10 mouse cellular contexts compared by ENCODE assay signal in genomic region chr8:84822723-84823122, GRCm38 (mm10). TPM values are rescaled to one million over a fixed set of nuclear protein-coding genes. Genes with fewer than 3 reads are reported as not detected.
DNase-seq lines count a peak whose midpoint lies in the region; ATAC-seq lines count a peak whose summit lies in the region.
"Had no signal": no experiment of that assay in that cellular context is flagged by ENCODE, and none has a peak within 500 bp of the region (broad histone marks: within the 10 kb centered on the region; RNA-seq: fewer than 3 reads in every experiment).

Gene Dand5 (minus strand): TSS chr8:84822823.

- no peak for ATAC-seq in heart, embryonic 12.5 days (ENCODE audit: insufficient number of reproducible peaks, low FRiP score)
- ATAC-seq in embryonic facial prominence, embryonic 12.5 days (ENCODE audit: insufficient number of reproducible peaks, insufficient read depth, low FRiP score, low TSS enrichment): 0 out of 2 replicates have a peak, but pooled peaks have one; percentile 39
- ATAC-seq in hindbrain, embryonic 11.5 days (ENCODE audit: low FRiP score): no peak
- ATAC-seq in midbrain, embryonic 12.5 days (ENCODE audit: low FRiP score, low read depth): no peak
- no peak for ATAC-seq in CD4-positive, CD25-positive, alpha-beta regulatory T cell, adult 4 months

- intact Hi-C loops in heart, postnatal 25 days (cut with DNase I): no loop called here

- peaks cover 25% of the 10 kb centered on the region for H3K4me1 ChIP-seq in heart, embryonic 12.5 days (replicated peaks)
- H3K4me1 ChIP-seq in embryonic facial prominence, embryonic 12.5 days: 0 out of 2 replicates have a peak, but pooled peaks cover 3% of the 10 kb centered on the region
- peaks cover 2% of the 10 kb centered on the region; the same call in 1 of the 2 replicates for H3K4me1 ChIP-seq in hindbrain, embryonic 11.5 days (replicated peaks; ENCODE audit: control insufficient read depth, insufficient read depth, low read length)
- H3K4me1 ChIP-seq in midbrain, embryonic 12.5 days: 0 out of 2 replicates have a peak, but pooled peaks cover 3% of the 10 kb centered on the region

- H3K4me3 ChIP-seq in heart, embryonic 12.5 days: peak within 1 kb of the TSS; percentile 16; the same call in 1 of the 2 replicates
- no peak within 1 kb of the TSS for H3K4me3 ChIP-seq in embryonic facial prominence, embryonic 12.5 days
- no peak within 1 kb of the TSS for H3K4me3 ChIP-seq in hindbrain, embryonic 11.5 days (ENCODE audit: low read depth, low read length)
- H3K4me3 ChIP-seq in midbrain, embryonic 12.5 days: peak within 1 kb of the TSS; percentile 20; the same call in 1 of the 2 replicates

- H3K9ac ChIP-seq in heart, embryonic 12.5 days: 0 out of 2 replicates have a peak within 1 kb of the TSS, but pooled peaks have one; percentile 27
- H3K9ac ChIP-seq in embryonic facial prominence, embryonic 12.5 days: 0 out of 2 replicates have a peak within 1 kb of the TSS, but pooled peaks have one; percentile 31
- H3K9ac ChIP-seq in hindbrain, embryonic 11.5 days (ENCODE audit: low read depth, low read length): no peak within 1 kb of the TSS
- H3K9ac ChIP-seq in midbrain, embryonic 12.5 days (replicated peaks): peak within 1 kb of the TSS; percentile 5; the same call in 1 of the 2 replicates

- H3K36me3 ChIP-seq in heart, embryonic 12.5 days: no peaks in the 10 kb centered on the region
- no peaks in the 10 kb centered on the region for H3K36me3 ChIP-seq in embryonic facial prominence, embryonic 12.5 days
- H3K36me3 ChIP-seq in hindbrain, embryonic 11.5 days (ENCODE audit: control insufficient read depth, insufficient read depth, low read length): no peaks in the 10 kb centered on the region
- no peaks in the 10 kb centered on the region for H3K36me3 ChIP-seq in midbrain, embryonic 12.5 days

- 19% methylated on average over 3 of the region's 3 CpGs for WGBS in heart, embryonic 12.5 days
- WGBS in embryonic facial prominence, embryonic 12.5 days: 28% methylated on average over 3 of the region's 3 CpGs
- WGBS in hindbrain, embryonic 11.5 days: 26% methylated on average over 3 of the region's 3 CpGs
- WGBS in midbrain, embryonic 12.5 days: 31% methylated on average over 3 of the region's 3 CpGs

- H3K27ac ChIP-seq in heart, embryonic 12.5 days (ENCODE audit: poor library complexity, severe bottlenecking): no peak within 1 kb of the TSS
- H3K27ac ChIP-seq in embryonic facial prominence, embryonic 12.5 days: no peak within 1 kb of the TSS
- no peak within 1 kb of the TSS for H3K27ac ChIP-seq in hindbrain, embryonic 11.5 days (ENCODE audit: low read depth, low read length)
- no peak within 1 kb of the TSS for H3K27ac ChIP-seq in midbrain, embryonic 12.5 days (replicated peaks)

- no peaks in the 10 kb centered on the region for H3K9me3 ChIP-seq in heart, embryonic 12.5 days (replicated peaks)
- H3K9me3 ChIP-seq in embryonic facial prominence, embryonic 12.5 days: no peaks in the 10 kb centered on the region
- H3K9me3 ChIP-seq in hindbrain, embryonic 11.5 days (ENCODE audit: control insufficient read depth, low read length): no peaks in the 10 kb centered on the region
- H3K9me3 ChIP-seq in midbrain, embryonic 12.5 days: no peaks in the 10 kb centered on the region

- no peaks in the 10 kb centered on the region for H3K27me3 ChIP-seq in heart, embryonic 12.5 days (replicated peaks)
- H3K27me3 ChIP-seq in embryonic facial prominence, embryonic 12.5 days: peaks cover 6% of the 10 kb centered on the region; the same call in 1 of the 2 replicates
- H3K27me3 ChIP-seq in hindbrain, embryonic 11.5 days (ENCODE audit: control insufficient read depth, insufficient read depth, low read length): no peaks in the 10 kb centered on the region; the same call in 1 of the 2 replicates
- peaks cover 20% of the 10 kb centered on the region for H3K27me3 ChIP-seq in midbrain, embryonic 12.5 days

- DNase-seq in heart, postnatal 25 days (ENCODE audit: low spot score): no peak
- no peak for DNase-seq in hindbrain, embryonic 11.5 days (ENCODE audit: low spot score)
- DNase-seq in natural killer cell, adult 2 months (ENCODE audit: low spot score in 2 of 2): no peak
- no peak for DNase-seq in layer of hippocampus, postnatal 10 days (ENCODE audit: low spot score in 2 of 2)
- DNase-seq: cerebellum, postnatal 10 days; kidney, adult 8-10 months had no signal

- peak within 1 kb of the TSS; percentile 60 for H3K4me2 ChIP-seq in heart, embryonic 12.5 days
- H3K4me2 ChIP-seq in embryonic facial prominence, embryonic 12.5 days (replicated peaks): peak within 1 kb of the TSS; percentile 48
- peak within 1 kb of the TSS; percentile 17; the same call in 1 of the 2 replicates for H3K4me2 ChIP-seq in hindbrain, embryonic 11.5 days (replicated peaks; ENCODE audit: low read depth, low read length)
- peak within 1 kb of the TSS; percentile 49 for H3K4me2 ChIP-seq in midbrain, embryonic 12.5 days (replicated peaks)

RNA-seq across cellular contexts. Expression of gene Dand5, which starts in this region (rescaled TPM):
- 4.6 and 6.2 TPM in 2 replicates for polyA plus RNA-seq in heart, embryonic 12.5 days (2016; fragmentation: Nextera tagmentation; extraction: Ambion mirVana)
- total RNA-seq in heart, postnatal 25 days (2021): 10 to 100 TPM in 1 of 2 experiments, 1 to 10 TPM in 1; 9.6 to 10.3 TPM
- 5.3 and 5.5 TPM in 2 replicates for polyA plus RNA-seq in embryonic facial prominence, embryonic 12.5 days (2016; fragmentation: Nextera tagmentation; extraction: Ambion mirVana)
- 6.2 and 7.1 TPM in 2 replicates for polyA plus RNA-seq in hindbrain, embryonic 11.5 days (2014; fragmentation: Nextera tagmentation; extraction: Ambion mirVana)
- polyA plus RNA-seq in midbrain, embryonic 12.5 days (2016; fragmentation: Nextera tagmentation; extraction: Ambion mirVana): 5.0 and 6.1 TPM in 2 replicates
- 1 to 10 TPM; 4.9 to 7.6 TPM for polyA plus RNA-seq in CD4-positive, CD25-positive, alpha-beta regulatory T cell, adult 4 months (2017; shearing (Covaris generic))
- 1 to 10 TPM; 6.7 to 7.4 TPM for total RNA-seq in layer of hippocampus, postnatal 10 days (2021)

Comparison
In these comparisons a context has a peak if more than half of its experiments do, and no peak if none do; other contexts are left out.
1. H3K4me3 ChIP-seq: peak in heart, embryonic 12.5 days (single experiment) and midbrain, embryonic 12.5 days (single experiment); none in embryonic facial prominence, embryonic 12.5 days (single experiment) and hindbrain, embryonic 11.5 days (single experiment).
2. Peak in every context shown above with its lines, with median percentiles within 50 percentile points of each other: H3K4me2 ChIP-seq.